Mouse (Mus musculus): ENCODE results near the gene Zfp36l2.

Zfp36l2 gene

GRCm38 (mm10) chr17:84155516-84156226 lies 32.1 kb downstream of the Zfp36l2 start:
- Histone ChIP-seq H3K36me3 (ENCODE audit: control insufficient read depth, insufficient read depth, low read length, poor library complexity, severe bottlenecking) (no peaks in the 10 kb centered on the region), H3K27me3 (ENCODE audit: control insufficient read depth, insufficient read depth, low read length, poor library complexity, severe bottlenecking) (no peaks in the 10 kb centered on the region)
- no peak for DNase-seq (ENCODE audit: low read depth, low spot score)

- no peaks in the 10 kb centered on the region for H3K36me3 ChIP-seq (ENCODE audit: control insufficient read depth, insufficient read depth, low read length, poor library complexity, severe bottlenecking)
- no peak for DNase-seq (ENCODE audit: low read depth, low spot score)
Observed at GRCm38 (mm10) chr17:84155029-84155338, 32.8 kb downstream of the Zfp36l2 start.

GRCm38 (mm10) chr17:84154302-84155028 lies 33.3 kb downstream of the Zfp36l2 start:
- no peak for DNase-seq (ENCODE audit: low read depth, low spot score)

More at GRCm38 (mm10) chr17:84155029-84155338, 32.8 kb downstream of the Zfp36l2 start:
- no peaks in the 10 kb centered on the region for H3K27me3 ChIP-seq (ENCODE audit: control insufficient read depth, insufficient read depth, low read length, poor library complexity, severe bottlenecking)

GRCm38 (mm10) chr17:84152976-84153786 lies 34.6 kb downstream of the Zfp36l2 start:
- Histone ChIP-seq H3K27me3 (ENCODE audit: control insufficient read depth, insufficient read depth, low read length, poor library complexity, severe bottlenecking) (no peaks in the 10 kb centered on the region), H3K36me3 (ENCODE audit: control insufficient read depth, insufficient read depth, low read length, poor library complexity, severe bottlenecking) (no peaks in the 10 kb centered on the region)
- DNase-seq (ENCODE audit: low read depth, low spot score), result no peak

More at GRCm38 (mm10) chr17:84154302-84155028, 33.3 kb downstream of the Zfp36l2 start:
- Histone ChIP-seq H3K36me3 (ENCODE audit: control insufficient read depth, insufficient read depth, low read length, poor library complexity, severe bottlenecking) (no peaks in the 10 kb centered on the region), H3K27me3 (ENCODE audit: control insufficient read depth, insufficient read depth, low read length, poor library complexity, severe bottlenecking) (no peaks in the 10 kb centered on the region)

GRCm38 (mm10) chr17:84152206-84152975 lies 35.4 kb downstream of the Zfp36l2 start:
- Histone ChIP-seq H3K36me3 (ENCODE audit: control insufficient read depth, insufficient read depth, low read length, poor library complexity, severe bottlenecking) (no peaks in the 10 kb centered on the region), H3K27me3 (ENCODE audit: control insufficient read depth, insufficient read depth, low read length, poor library complexity, severe bottlenecking) (no peaks in the 10 kb centered on the region)
- DNase-seq (ENCODE audit: low read depth, low spot score), result no peak

GRCm38 (mm10) chr17:84151306-84151705 lies 36.4 kb downstream of the Zfp36l2 start:
- Histone ChIP-seq H3K36me3 (ENCODE audit: control insufficient read depth, insufficient read depth, low read length, poor library complexity, severe bottlenecking) (no peaks in the 10 kb centered on the region), H3K27me3 (ENCODE audit: control insufficient read depth, insufficient read depth, low read length, poor library complexity, severe bottlenecking) (no peaks in the 10 kb centered on the region)
- DNase-seq (ENCODE audit: low read depth, low spot score), result no peak

- Histone ChIP-seq H3K27me3 (ENCODE audit: control insufficient read depth, insufficient read depth, low read length, poor library complexity, severe bottlenecking) (no peaks in the 10 kb centered on the region), H3K36me3 (ENCODE audit: control insufficient read depth, insufficient read depth, low read length, poor library complexity, severe bottlenecking) (no peaks in the 10 kb centered on the region)
- no peak for DNase-seq (ENCODE audit: low read depth, low spot score)
Observed at GRCm38 (mm10) chr17:84150291-84150690, 37.5 kb downstream of the Zfp36l2 start.

- DNase-seq (ENCODE audit: low read depth, low spot score), result no peak
- no peaks in the 10 kb centered on the region for H3K27me3 ChIP-seq (ENCODE audit: control insufficient read depth, insufficient read depth, low read length, poor library complexity, severe bottlenecking)
Observed at GRCm38 (mm10) chr17:84149566-84149965, 38.2 kb downstream of the Zfp36l2 start.

GRCm38 (mm10) chr17:84148499-84149484 lies 39.0 kb downstream of the Zfp36l2 start:
- Histone ChIP-seq H3K36me3 (ENCODE audit: control insufficient read depth, insufficient read depth, low read length, poor library complexity, severe bottlenecking) (no peaks in the 10 kb centered on the region), H3K27me3 (ENCODE audit: control insufficient read depth, insufficient read depth, low read length, poor library complexity, severe bottlenecking) (no peaks in the 10 kb centered on the region)
- no peak for DNase-seq (ENCODE audit: low read depth, low spot score)

More at GRCm38 (mm10) chr17:84149566-84149965, 38.2 kb downstream of the Zfp36l2 start:
- no peaks in the 10 kb centered on the region for H3K36me3 ChIP-seq (ENCODE audit: control insufficient read depth, insufficient read depth, low read length, poor library complexity, severe bottlenecking)

GRCm38 (mm10) chr17:84147183-84148108 lies 40.3 kb downstream of the Zfp36l2 start:
- no peak for DNase-seq (ENCODE audit: low read depth, low spot score)
- Histone ChIP-seq H3K36me3 (ENCODE audit: control insufficient read depth, insufficient read depth, low read length, poor library complexity, severe bottlenecking) (no peaks in the 10 kb centered on the region), H3K27me3 (ENCODE audit: control insufficient read depth, insufficient read depth, low read length, poor library complexity, severe bottlenecking) (no peaks in the 10 kb centered on the region)

- Histone ChIP-seq H3K36me3 (ENCODE audit: control insufficient read depth, insufficient read depth, low read length, poor library complexity, severe bottlenecking) (no peaks in the 10 kb centered on the region), H3K27me3 (ENCODE audit: control insufficient read depth, insufficient read depth, low read length, poor library complexity, severe bottlenecking) (no peaks in the 10 kb centered on the region)
- no peak for DNase-seq (ENCODE audit: low read depth, low spot score)
Observed at GRCm38 (mm10) chr17:84146458-84147182, 41.1 kb downstream of the Zfp36l2 start.

- no peaks in the 10 kb centered on the region for H3K27me3 ChIP-seq (ENCODE audit: control insufficient read depth, insufficient read depth, low read length, poor library complexity, severe bottlenecking)
- H3K36me3 ChIP-seq (ENCODE audit: control insufficient read depth, insufficient read depth, low read length, poor library complexity, severe bottlenecking), result no peaks in the 10 kb centered on the region
- DNase-seq (ENCODE audit: low read depth, low spot score), result peak; percentile 84
Observed at GRCm38 (mm10) chr17:84145826-84146287, 41.9 kb downstream of the Zfp36l2 start.

Data from splenic B cell, adult 2 months (primary cell).